Mouse (Mus musculus) activated CD4-positive, CD25-positive, alpha-beta regulatory T cell, adult 4 months (primary cell): ENCODE results near the gene Rogdi. TPM values are rescaled to one million over a fixed set of nuclear protein-coding genes. Genes with fewer than 3 reads are reported as not detected.

ENCODE experiments used
- ATAC-seq: one replicate; pipeline ENCODE4 v1.8.0; 2017
- polyA plus RNA-seq, 2 experiments: library from polyadenylated mRNA; unstranded; fragments of 100-300 nt; shearing (Covaris generic); gene quantifications; one replicate each; pipeline ENCODE4 v1.2.1; 2017

Gene Rogdi
- 10 to 100 TPM; 18.5 to 23.5 TPM for polyA plus RNA-seq

DNA sequence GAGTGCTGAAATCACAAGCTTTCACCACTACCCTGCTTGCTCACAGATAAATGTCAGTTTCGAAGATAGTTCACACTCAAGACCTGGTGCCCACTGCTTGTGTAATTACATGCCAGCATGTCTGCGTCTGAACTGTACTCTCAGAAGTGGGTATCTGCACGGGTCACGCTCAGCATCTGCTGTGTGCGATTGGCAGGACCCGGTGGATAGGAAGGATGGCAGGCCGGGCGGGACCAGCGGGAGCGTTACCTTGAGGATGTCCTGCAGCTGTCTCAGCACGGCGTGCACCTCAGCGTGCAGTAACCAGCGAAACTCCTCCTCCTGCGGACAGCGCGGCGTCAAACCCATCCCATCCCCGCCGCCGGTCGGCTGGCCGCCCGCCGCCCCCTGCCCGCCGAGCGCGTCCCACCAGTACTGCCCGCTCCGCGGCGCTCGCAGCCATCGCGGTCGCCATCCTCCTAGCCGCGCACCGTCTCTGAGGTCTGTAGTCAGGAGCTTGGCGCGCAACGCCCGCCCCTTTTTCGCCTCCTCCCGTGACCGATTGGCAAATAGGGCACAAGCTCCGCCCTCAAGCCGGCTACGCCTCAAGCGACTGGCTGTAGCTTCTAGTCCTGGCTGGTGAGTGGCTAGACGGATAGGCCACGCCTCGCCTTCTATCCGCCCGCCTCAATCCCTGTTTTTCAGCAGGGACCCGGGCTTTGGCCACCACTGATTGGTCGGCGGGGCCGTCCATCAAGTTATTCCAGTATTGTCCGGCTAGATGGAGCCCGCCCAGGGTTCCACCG, at the start of gene Rogdi:
TSS of gene Rogdi (minus strand) at position 500 of the 785 bp plus-strand sequence.
- ATAC-seq = peak; percentile 100

- ATAC-seq = no peak
Observed at GRCm38 (mm10) chr16:5058114-5058513, 44.8 kb upstream of the Rogdi start.

DNA sequence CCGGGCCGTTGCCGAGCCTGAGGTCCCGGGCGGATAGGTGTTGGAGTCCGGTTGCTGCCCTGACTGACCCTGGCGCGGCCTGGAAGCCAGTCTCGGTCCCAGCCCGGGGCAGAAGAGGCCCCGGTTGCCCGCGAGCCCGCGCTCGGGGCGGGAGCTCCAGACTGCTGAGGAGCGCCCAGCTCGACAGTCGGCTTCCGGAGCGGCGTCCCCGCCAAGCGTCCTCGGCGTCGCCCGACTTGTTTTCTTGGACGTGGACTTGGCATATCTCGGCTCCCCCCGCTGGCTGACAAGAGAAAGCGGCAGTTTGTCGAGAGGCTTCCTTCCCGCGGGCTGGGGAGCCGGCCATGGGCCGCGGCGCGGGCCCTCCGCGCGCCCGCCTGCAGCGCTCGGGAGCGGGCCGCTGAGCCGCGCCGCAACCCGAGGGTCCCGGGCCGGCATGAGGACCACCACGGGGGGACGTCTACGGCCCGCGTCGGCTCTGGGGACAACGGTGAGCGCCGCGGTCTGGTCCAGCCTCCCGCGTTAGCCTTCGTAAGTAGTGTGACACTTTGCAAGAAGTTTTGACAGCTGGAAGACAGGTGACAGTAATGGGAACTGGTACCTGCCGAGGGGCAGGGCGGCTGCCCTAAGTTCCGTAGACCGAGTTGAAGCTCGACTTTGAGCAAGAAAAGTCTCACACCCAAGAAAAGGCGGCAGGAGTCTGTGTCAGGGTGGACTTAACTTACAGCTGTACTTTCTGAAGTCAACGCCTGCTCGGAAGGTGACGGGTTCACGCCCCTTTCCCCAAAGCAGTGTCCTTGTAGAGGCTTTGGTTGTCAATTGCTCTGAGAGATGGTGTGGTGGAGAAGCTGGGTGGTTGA, 37.1 kb upstream of the Rogdi start:
- peak; percentile 44 for ATAC-seq

DNA sequence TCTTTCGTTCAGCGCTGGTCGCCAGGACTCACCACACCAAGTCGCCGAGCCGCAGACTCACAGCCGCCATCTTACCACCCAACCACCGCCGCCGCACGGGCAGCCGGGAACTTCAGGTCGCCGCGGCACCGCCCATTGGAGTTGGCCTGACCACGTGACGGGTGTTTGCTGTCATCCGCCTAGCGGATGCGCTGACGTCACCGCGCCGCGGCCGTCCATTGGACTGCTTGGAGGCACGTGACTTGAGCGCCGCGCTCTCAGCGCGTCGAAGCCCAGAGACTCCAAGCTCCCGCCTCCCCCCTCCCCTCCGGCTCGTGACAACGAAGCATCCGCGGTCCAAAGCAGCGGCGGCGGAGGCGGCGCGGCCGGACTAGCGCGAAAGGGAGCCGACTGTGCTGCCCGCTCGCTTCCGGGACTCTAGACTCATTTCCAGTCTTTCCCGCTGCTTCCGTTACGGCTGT, 36.5 kb upstream of the Rogdi start, which contains the start of the genes Glyr1 and Ubn1:
TSS of gene Glyr1 (minus strand) at position 90 of the 461 bp plus-strand sequence.
TSS of gene Ubn1 (plus strand) at position 284 of the 461 bp plus-strand sequence.
- peak; percentile 94 for ATAC-seq

DNA sequence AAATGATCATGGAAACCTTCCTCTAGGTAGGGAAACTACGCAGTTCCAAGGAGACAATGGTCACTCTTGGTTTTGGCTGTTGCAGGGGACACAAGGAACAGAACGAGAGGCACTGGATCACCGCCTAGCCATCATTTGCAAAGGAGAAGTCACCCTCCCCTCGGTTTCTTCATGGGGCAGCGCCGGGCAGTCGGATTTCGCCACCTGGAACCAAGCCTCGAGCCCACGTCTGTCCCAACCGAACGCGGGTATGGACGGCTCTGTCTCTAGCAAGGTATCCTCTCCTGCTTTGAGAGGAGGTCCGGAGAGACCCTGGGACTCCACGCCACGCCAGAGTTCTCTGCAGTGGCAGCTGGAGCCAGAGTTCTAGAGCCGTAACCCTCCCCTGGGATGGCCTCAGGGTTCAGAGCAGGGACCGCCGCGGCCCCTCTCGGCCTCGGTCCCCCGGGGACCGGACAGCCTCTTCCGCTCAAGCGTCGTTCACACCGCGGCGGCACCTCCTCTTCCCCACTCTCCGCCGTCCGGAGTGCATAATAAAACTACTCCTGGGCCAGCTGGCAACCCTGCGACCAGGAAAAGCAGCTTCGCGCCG, 35.9 kb upstream of the Rogdi start:
- peak; percentile 15 for ATAC-seq

DNA sequence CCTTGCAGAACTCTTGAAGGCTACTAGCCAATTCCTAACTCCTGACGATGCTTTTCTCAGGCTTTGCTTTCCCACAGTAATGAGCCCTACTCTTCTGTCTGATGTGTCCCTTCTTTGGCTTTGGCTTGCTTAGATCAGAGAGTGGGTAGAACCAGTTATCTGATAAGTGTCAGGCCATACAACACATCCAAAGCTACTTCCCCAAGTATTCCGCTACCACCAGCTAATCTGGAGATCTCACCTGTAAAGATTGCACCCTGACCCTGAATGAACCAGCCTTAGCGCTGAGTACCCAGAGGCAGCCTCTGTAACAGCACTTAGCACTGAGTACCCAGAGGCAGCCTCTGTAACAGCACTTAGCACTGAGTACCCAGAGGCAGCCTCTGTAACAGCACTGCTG, 32.0 kb upstream of the Rogdi start:
- ATAC-seq = no peak

- no peak for ATAC-seq
Observed at GRCm38 (mm10) chr16:5036649-5037234, 23.4 kb upstream of the Rogdi start.

DNA sequence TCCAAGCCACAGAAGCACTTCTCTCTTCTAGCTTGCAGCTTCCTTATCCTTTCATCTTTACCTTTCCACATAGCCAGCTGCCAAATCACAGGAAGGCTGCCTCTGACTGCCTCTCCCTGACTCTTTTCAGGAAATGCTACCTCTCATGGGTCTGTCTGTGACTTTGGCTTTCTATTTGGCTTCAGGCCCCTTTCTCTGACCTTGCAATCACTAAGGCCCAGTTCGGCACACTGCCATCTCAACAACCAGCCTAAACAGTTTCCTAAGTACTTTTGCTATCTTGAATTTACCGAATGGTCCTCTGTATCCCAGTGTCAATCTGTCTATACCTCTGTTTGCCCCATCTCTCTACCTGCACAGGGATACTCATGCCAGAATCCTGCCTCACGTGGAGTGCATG, 22.2 kb upstream of the Rogdi start:
- ATAC-seq = no peak

- peak; percentile 36 for ATAC-seq
Observed at GRCm38 (mm10) chr16:5029847-5030246, 16.5 kb upstream of the Rogdi start.

- ATAC-seq = no peak
Observed at GRCm38 (mm10) chr16:5024021-5024420, 10.7 kb upstream of the Rogdi start.

DNA sequence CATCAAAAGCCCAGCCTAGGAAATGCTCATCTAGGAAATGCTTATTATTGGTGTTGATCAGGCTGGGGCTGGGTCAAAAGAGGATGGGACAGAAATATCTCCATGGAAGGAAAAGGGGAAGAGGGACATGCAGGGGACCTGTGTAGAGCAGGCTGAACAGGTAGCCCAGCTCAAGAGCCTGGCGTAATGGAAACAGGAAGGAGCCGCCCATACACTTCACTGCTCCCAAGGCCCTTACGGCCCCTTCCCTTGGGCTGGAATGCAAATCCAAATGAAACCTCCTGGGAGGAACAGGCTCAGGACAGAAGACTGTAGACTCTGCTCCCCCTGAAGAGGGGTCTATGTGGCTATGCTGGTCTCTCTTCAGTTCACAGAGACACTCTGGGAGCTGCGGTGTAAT, 1.2 kb upstream of the Rogdi start:
- no peak for ATAC-seq

DNA sequence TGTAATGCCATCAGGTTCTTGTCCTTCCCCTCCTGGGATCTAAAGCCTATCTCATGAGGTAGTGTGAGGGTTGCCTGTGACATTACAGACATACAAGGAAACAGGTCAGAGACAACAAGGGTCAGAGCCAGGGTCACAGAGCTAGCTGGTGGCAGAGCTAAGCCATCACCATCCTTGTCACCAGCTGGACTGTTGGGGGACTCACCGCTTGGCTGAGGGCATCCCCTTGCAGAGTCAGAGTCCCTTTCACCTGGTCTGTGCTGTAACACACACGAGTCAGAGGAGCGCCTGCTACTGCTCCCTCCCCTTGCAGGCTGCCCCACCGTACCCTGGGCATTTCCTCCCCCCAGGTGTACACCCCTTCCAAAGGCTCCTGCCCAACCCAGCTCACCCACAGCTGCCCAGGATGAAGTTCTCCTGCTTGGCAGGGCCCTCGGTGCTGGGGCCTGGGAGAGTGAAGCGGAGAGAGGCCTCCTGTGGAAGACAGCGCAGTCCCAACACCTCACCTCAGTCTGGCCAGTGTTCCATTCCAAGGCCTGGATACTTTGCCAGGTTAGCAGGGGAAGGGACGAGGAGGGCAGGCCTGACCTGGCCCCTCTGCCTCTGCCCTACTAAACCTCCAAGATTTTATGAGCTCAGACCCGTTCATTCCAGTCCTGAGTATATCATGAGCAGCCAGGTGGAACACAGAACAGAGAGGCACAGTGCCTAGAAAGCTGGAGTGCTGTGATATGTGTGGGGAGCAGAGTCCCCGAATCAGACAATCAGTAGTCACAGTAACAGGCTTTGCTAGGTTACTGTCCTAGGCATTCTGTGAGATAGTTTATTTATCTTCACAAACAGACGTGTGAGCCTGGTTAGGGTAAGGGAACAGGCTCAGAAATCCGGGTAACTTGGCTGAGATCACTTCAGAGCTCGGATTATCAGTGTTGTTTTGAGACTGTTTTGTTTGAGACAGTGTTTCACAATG, 1.0 kb downstream of the Rogdi start:
- ATAC-seq = no peak

DNA sequence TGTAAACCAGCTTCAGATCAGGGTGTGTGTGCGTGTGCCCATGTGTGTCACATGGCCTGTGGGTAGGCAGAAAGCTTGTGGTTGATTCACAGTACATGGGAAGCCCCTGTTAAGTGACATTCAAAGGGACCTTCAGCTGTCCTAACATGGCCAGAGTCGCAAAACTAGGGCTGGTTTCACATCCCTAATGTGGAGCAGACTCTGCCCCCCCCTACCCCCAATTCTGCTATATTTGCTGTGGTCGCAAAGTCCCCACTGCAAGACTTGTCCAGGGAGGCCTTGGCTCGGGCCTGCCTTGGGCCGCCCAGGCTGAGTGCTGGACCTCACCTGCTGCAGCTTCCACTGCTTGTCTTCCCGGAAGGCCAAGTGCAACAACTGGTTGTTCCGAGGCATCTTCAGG, 2.1 kb downstream of the Rogdi start:
- ATAC-seq = no peak

DNA sequence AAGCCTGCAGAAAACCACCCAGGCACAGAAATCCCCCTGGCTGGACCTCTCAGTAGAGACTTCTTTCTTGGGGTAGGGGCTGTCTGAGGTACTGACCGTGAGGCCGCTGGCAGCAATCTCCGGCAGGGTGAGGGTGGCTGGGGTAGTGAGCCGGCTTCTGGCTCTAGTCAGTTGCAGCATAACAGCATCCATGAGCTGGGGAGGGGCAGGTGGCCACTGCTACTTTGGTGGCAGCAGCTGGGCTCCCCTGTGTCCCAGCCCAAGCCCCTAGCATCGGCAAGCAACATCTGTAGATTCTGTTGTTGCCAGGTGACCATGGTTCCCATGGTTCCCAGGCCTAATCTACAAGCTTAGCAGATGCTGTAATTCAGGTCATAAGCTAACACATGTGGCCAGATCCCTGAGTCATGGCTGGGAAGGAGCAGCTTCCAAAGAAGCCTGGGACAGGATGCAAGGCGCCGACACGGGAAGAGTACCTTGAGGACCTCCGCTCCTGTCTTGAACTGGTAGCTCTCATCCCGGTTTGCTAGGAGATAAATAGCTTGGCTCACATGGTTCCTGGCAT, 2.9 kb downstream of the Rogdi start:
- ATAC-seq = no peak

DNA sequence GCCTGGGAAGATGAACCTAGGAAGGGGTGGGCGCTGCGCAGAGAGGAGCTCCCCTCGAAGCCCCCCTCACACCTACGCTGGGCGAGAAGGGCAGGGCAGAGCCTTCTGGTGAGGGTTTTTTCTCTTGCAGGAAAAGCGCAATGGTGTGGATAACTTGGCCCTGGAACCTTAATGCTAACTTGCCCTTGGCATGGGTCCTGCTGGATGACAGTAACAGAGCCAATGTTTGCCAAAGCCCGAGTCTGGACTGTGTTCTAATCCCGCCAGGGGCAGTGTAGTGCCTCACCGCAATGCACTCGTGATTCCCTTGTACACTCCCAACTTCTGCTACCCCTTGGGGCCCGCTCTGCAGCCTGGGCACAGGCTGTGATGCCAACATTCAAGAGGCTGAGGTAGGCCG, 5.3 kb downstream of the Rogdi start:
- no peak for ATAC-seq

GRCm38 (mm10) chr16:5007492-5007891, 5.9 kb downstream of the Rogdi start:
- ATAC-seq = no peak

GRCm38 (mm10) chr16:5007067-5007466, 6.3 kb downstream of the Rogdi start, which contains the start of gene Smim22:
TSS of gene Smim22 (plus strand) at chr16:5007288.
- no peak for ATAC-seq

DNA sequence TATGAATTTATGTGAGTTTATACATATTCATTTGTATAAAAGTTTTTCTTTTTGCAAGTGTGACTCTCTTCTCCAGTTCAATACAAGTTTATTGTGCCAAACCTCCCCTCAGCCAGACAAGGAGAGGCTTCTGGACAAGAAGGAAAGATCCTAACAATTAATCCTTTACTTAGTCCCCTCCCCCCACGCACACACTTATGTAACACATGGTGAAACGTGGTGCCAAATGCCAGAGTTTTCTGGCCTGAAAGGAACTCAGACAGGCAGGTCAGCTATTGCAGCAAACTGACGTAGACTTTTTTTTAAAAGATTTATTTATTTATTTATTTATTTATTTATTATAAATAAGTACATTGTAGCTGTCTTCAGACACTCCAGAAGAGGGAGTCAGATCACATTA, 12.7 kb downstream of the Rogdi start:
- no peak for ATAC-seq

DNA sequence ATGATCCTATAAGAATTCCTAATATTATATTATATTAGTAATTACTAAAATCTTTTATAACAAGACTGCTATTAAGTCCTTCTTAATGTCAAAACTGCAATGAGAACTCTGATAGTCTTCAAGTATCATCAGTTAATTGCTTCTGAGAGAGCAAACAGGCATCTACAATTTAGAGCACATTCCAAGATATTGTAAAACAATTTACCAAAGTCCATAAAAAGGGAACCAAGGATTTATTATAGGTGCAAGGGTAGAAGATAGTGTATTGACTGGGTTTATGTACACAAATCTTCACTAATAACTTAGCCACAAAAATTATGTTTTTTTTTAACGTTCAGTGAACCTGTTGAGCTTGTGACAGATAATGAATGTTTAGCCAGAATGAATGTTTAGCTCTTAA, 14.4 kb downstream of the Rogdi start:
- ATAC-seq = no peak

DNA sequence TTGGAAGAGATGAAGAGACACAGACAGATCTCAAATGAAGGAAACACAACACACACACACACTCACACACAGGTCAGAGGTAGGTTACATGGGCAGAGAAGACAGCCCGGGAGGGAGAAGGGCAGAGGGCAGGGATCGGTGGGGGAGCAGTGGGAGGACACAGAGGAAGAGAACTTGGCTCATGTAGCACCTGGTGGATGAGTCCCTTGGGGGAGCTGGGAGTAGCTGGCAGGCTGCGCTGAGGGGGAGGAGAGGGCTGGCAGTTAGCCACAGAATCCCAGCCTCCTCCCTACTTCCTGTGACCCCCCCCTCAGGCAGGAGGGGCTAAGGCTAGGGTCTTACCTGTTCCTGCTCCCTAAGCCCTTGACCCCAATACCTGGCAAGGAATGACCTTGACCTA, 15.8 kb downstream of the Rogdi start, which contains the start of gene Sept12:
TSS of gene Sept12 (minus strand) at position 300 of the 400 bp plus-strand sequence.
- no peak for ATAC-seq

- no peak for ATAC-seq
Observed at GRCm38 (mm10) chr16:4993276-4993675, 20.1 kb downstream of the Rogdi start.
